Mouse (Mus musculus): ENCODE measurements around the gene Gm17949. TPM values are rescaled to one million over a fixed set of nuclear protein-coding genes. Genes with fewer than 3 reads are reported as not detected.

The Gm17949 gene
- total RNA-seq, 2 experiments from 2014 or later = not detected

DNA sequence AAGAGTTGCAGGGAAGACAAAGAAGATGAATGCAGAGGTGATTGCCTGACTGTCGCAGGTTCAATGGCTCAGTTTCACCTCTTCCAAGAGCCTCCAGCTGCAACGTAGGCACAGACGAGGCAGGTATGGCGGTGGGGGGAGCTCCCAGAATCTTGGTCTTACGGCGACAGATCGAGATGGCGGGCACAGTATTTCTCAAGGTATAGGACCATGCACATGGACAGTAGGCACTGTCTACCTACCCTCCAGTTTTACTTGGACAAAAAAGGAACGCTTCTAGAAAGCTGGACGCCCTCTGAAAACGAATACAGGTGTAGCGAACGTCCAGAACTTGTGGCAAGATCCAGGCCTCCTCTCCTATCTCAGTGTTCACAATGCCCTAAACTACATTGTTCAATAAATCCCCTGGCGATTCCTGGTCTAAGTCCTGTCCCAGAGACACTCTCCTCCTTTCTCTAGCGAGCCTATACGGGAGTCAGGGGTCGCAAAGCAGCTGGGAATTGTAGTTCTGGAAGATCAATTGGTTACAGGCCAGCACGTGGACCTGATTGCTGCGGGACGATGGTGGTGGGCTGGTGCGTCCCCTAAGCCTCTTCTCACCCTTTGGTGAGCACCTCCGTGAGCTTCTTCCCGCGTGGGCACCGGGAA is 21.7 kb upstream of the Gm17949 start:
- intact Hi-C loops (cut with DNase I) = loop anchor here (10.0 kb wide), 2 partner anchors 285 to 365 kb away; partner anchors contain the start of genes Catsperd, Lonp1 and Vav1
- DNase-seq = peak in 1 of 2 experiments; percentile 63

DNA sequence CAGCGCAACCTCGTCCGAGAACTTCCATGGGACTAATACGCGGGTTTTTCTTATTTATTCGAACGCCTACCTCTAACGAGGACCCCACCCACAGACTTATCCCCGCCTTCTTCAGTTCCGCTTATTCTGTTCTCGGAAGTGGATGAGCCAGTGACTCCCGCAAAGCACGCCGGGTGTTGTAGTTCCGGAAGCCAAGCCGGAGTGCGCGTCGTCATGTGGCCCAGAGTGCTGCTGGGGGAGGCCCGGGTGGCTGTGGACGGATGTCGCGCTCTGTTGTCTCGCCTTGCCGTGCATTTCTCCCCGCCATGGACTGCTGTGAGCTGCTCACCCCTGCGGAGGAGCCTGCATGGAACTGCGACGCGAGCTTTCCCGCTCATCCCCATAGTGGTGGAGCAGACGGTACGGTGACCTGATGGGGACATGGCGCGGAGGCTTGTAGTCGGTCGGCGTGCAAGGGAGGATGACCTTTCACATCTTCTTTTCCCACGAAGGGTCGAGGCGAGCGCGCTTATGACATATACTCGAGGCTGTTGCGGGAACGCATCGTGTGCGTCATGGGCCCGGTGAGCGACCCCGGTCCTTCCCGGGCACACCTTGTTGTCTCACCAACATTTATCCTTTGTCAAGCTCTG is 21.0 kb upstream of the Gm17949 start, which contains the start of gene Clpp:
TSS of gene Clpp (plus strand) at position 191 of the 632 bp plus-strand sequence.
- intact Hi-C loops (cut with DNase I) = loop anchor here (10.0 kb wide), 2 partner anchors 285 to 365 kb away; partner anchors contain the start of genes Catsperd, Lonp1 and Vav1
- DNase-seq = peak; percentile 88 to 91

DNA sequence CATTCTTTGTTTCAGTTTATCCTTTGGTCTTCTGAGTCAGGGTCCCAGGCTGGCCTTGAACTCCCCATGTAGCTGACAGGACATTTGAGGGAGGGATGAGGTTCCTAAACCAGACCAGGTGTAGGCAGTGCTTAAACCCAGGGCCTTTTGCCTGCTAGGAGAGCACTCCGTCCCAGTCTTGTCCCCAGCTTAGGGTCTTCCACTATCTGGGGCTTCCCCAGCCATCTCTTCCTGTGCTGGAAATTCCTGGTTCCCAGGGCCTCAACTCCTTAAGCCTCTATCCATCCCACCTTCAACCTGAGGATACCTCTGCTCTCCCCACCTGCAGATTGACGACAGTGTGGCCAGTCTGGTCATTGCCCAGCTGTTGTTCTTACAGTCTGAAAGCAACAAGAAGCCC is 20.3 kb upstream of the Gm17949 start:
- intact Hi-C loops (cut with DNase I) = loop anchor here (10.0 kb wide), 2 partner anchors 284 to 366 kb away; partner anchors contain the start of genes Catsperd, Lonp1 and Vav1
- DNase-seq = peak in 1 of 2 experiments; percentile 7

DNA sequence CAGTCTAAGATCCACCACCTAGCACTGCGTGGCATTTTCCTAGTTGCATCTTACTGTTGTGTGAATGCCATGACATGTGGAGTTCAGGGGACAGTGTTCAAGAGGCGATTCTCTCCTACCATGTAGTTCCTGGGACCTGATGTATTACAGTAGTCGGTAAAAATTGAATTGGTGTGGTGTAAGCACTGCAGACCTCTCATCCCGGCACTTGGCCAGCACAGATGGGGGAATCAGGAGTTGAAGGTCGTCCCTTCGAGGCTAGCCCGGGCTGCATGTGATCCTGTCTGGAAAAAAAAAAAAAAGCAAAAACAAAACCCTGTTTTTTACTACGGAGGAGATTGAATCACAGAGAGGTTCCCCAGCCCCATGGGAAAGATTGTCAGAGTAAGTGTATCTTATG is 16.2 kb upstream of the Gm17949 start:
- intact Hi-C loops (cut with DNase I) = loop anchor here (5.0 to 10.0 kb wide), 4 partner anchors 67 to 370 kb away; partner anchors contain the start of genes Catsperd, Lonp1 and Vav1
- DNase-seq = no peak

DNA sequence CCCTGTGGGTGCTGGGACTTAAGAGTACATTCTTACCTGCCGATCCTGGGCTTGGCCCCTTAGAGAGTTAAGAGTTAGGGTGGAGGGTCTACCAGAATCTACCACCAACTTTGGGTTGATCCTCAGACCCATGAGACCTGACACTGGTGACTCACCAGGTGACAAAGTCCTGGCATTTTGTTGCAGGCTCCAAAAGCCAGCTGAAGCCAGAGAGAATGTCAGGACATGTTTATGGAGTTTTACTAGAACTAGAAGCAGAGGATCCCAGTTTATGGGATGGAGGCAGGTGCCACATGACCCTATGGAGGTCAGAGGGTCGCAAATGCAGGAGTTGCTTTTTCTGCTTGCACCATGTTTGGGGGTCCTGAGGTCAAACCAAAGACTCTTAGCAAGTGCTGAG is 14.8 kb upstream of the Gm17949 start:
- DNase-seq = no peak
- intact Hi-C loops (cut with DNase I) = loop anchor here (2.0 to 10.0 kb wide), 5 partner anchors 66 to 372 kb away; partner anchors contain the start of genes Catsperd, Lonp1 and Vav1

DNA sequence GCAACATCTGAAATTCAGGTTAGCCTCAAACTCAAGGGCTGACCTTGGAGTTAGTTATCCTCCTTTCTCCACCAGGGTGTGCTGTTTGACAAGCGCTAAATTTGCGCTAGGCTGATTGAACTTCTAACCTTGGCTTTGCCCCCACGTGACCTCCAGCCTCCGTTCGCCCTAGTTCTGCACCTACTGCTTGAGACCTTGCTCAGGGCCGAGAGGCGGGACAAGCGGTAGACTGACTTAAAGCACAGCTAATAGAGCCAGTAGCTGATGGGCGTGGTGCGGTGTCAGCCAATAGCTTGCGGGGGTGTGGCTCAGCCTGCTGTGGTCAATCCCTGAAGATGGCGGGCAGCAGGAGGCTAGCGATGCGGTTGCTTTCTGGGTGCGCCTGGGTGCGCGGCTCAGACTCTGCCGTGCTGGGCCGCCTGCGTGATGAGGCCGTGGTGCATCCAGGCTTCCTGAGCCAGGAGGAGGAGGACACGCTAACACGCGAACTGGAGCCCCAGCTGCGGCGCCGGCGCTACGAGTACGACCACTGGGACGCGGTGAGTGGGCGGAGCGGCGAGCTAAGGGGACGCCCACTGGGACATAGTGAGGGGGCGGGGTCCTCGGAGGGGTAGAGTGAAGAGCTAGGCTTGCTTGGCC is 14.1 kb upstream of the Gm17949 start, which contains the start of gene Alkbh7:
TSS of gene Alkbh7 (plus strand) at position 311 of the 639 bp plus-strand sequence.
- intact Hi-C loops (cut with DNase I) = loop anchor here (2.0 to 10.0 kb wide), 5 partner anchors 65 to 372 kb away; partner anchors contain the start of genes Catsperd, Lonp1 and Vav1
- peak; percentile 90 to 94 for DNase-seq

DNA sequence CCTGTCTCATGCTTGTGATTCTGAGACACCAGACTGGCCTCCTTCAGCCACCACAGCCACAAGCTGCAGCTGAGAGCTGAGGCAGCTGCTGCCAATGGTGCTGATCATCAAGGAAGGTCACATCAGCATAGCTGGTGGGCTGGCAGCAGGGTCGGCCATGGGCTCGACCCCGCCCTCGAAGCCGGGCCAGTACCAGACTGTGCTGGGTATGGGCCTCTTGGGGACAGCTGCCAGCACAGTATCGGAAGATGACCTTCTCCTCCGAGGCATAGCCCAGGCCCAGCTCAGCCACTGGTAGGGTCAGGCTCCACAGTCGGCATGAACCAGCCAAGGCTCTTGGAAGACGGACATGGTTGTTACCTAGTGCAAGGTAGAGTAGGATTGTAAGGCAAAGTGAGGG is 11.9 kb upstream of the Gm17949 start:
- intact Hi-C loops (cut with DNase I) = loop anchor here (5.0 to 10.0 kb wide), 4 partner anchors 63 to 375 kb away; partner anchors contain the start of genes Catsperd, Lonp1 and Vav1
- DNase-seq = no peak

DNA sequence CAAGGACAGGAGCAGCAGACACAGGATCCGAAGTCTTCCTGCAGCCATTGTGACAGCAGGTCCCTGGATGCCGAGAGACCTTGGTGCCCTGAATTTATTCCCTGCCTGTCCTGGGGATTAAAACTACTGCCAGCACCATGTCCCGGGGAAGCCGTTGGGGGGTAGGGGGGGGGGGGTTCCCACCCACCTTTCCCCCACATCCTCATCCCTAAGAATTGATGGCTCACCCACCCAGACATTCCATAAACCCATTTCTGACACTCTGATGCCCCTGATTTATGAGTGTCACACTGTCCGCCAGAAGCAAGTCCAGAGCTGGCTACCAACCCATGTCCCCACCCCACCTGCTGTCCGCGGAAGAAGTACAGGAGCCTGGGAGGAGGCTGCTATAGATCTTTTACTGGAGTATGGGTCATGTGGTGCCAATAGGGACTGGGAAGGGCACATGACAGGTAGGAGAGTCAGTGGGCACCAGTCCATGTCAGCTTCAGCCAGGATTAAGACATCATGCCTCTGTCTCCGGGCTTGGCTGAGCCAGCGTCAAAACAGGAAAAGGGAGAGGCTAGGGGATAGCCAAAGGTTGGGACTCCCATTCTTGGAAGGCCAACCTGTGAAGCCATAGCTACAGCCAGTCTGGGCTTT is 11.2 kb upstream of the Gm17949 start, which contains the start of gene Pspn:
TSS of gene Pspn (minus strand) at position 51 of the 642 bp plus-strand sequence.
- no peak for DNase-seq

DNA sequence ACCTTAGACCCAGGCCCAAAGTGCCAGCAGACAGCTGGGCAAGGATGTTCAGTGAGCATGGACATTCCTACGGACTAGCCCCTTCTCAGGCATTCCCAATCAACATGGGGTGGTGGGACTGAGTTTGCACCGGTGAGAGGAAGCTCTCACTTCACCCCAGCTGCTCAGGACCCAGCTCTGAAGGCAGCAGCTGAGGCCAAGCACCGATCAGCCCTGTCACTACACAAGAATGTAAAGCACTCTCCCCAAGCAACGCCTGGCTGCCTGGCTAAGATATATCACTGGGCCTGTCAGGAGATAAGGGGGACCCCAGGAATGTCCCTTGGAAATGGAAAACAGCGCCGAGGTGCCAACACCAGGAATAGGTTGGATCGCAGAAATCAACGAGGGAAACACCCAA is 10.0 kb upstream of the Gm17949 start:
- intact Hi-C loops (cut with DNase I) = no loop called here
- DNase-seq = no peak

More for the DNA sequence above, 11.2 kb upstream of the Gm17949 start, which contains the start of gene Pspn:
- intact Hi-C loops (cut with DNase I) = loop anchor here (5.0 to 10.0 kb wide), 4 partner anchors 62 to 375 kb away; partner anchors contain the start of genes Catsperd, Lonp1 and Vav1

DNA sequence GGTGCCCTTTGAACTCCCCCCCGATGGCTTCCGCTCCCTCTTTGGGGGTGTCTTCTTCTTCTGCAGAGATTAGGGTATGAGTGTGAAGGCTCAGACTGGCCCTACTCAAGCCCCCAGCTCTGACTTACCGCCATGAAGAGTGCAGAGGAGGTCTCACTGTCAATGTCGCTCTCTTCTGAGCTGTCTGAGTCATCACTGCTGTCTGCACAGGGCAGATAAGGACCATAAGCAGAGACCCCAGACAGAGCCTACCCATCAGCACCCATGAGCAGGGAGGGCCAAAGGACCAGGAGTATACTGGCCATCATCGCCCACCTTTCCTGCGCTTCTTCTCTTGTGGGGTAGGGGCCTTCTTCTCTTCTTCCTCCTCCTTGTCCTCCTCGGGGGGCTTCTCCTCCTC is 7.3 kb upstream of the Gm17949 start:
- intact Hi-C loops (cut with DNase I) = no loop called here
- no peak for DNase-seq

DNA sequence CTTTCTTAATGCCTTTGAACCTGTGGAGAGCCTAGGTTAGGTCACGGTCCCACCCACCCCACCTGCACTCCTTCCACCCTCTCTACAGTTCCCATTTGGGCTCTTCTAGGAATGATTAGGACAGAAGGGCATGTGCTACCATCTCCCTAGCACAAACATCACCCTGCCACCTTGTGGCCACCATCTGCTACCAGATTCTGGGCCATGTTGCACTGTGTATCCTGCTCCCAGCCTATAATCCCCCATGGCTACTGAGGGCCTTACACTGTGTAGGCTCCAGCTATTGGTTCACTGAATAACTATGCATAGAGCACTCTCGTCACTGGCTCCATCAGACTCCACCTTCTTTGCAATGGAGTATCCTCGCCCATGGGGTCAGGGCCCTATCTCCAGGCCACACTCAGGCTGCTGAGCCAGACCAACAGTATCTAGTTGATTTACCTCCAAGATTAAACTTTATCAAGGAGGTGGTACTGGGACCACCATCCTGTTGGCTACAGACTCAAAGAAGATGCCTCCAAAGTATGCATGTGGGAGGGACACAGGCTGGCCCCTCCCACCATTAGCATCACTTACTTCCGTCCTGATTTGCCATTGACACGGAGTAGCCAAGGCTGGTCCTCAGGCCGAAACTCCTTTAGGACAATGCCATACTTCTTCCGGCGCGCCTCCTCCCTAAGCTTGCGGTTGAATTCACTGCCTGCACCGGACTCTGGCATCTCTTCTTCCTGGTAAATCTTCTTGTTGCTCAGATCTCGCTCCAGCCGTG is 3.9 kb upstream of the Gm17949 start:
- intact Hi-C loops (cut with DNase I) = no loop called here
- no peak for DNase-seq

DNA sequence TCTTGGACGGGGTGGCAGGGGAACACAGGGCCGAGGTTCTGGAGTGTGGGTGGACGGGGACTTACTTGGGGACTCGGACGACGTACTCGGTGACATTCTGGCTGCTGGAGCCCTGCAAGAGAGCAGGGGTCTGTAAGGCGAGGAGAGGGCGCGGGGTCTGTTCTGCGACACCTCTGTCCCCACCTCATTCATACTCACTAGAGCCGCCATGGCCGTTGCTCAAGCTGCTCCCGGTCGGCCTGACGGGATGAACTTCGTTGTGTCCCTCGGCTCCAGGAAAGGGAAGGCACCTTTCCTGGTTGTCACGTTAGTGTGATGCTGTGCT is 396 bp upstream of the Gm17949 start:
- DNase-seq = no peak
- intact Hi-C loops (cut with DNase I) = no loop called here

DNA sequence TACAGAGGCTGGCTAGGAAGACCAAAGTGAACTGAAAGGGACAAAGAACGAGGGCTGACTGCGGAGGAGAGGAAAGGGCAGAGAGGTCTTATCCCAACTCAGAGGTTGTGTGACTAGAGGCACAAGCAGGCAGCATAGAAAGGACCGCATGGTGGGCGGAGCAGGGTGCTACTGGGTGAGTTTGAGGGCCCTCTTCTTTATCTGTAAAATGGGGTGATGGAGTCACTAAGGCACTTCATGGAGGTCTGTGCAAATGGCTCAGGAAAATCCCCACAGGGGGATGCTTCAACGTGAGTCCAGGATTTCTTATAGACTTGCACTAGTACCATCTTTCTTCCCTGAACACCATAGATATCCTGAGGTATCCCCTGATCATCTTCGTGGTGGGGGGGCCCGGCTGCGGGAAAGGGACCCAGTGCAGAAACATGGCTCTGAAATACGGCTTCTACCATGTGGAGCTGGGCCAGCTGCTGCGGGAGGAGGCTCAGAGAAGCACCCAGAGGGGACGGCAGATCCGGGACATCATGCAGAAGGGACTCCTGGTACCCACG is 1.1 kb downstream of the Gm17949 start:
- intact Hi-C loops (cut with DNase I) = loop anchor here (2.0 kb wide), 1 partner anchor 18 kb away; the partner anchor contains the start of gene Khsrp

DNA sequence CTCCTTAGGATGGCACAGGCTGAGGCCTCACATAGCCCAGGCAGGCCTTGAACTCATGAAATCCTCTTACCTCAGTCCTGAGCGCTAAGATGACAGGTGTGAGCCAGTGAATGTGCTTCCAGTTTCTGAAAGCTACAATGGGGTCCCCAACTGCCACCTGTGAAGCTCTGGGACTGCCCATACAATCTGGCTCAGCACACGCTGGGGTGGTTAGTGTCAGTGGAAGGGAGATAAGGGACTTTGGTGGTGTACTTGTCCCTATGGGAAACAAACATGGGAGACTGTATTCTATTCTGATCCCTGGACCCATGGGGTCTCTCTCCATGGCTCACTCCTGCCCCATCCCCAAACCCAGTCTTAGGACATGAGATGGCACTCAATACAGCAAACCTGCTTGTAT is 8.4 kb downstream of the Gm17949 start:
- no peak for DNase-seq
- intact Hi-C loops (cut with DNase I) = no loop called here

More for the DNA sequence above, 1.1 kb downstream of the Gm17949 start:
- no peak for DNase-seq

DNA sequence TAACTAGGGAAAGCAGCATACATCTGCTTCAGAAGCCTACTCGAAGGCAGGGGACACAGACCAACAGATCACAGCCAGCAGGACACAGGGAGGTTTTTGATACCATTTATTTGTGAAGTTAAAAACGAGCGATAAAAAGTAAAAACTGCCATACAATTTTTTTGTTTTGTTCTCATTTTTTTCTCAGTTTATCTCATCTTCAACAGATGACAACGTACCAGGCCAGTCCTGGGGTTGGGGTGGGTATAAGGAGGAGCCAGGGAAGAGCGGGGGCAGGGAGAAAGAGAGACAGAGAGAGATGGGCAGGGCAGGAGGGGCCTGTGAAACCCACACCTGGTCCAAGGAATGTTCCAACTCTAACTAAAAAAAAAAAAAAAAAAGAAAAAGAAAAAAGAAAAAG is 9.7 kb downstream of the Gm17949 start:
- intact Hi-C loops (cut with DNase I) = no loop called here
- no peak for DNase-seq

DNA sequence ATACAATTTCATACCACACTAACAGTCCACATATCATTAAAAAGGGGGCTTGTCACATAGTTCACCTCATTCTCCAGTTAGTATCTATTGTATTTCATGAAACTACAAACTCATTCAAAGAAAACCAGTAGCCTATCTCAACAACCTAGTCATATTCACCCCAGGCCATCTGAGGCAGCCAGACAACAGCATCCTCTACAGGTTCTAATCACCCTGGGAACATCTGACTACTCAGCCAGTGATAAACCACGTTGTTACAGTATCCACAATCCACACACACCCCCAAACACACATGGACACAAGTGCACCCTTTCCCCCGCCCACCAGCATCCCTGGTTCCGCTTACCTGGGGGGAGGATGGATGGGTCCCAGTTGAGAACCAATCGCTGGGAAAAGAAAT is 16.2 kb downstream of the Gm17949 start:
- DNase-seq = no peak
- intact Hi-C loops (cut with DNase I) = no loop called here

DNA sequence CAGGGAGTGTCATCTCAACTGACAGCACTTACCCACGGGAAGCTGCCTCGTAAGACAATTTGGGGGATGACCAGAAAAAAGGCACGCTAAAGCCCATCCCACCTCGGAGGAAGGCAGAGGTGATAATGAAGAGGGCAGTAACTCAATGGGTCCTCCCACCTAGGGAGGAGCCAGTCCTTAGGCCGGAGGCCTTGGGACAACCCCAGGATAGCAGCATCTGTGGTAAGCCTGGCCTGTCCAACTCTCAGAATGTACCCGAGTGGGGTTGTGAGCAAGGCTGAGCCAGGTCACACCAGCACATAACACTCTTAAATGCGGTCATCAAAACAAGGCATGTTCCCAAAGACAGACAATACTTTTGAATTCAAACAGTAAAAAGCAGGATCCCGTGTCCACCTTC is 18.4 kb downstream of the Gm17949 start:
- intact Hi-C loops (cut with DNase I) = loop anchor here (2.0 to 5.0 kb wide), 2 partner anchors 17 to 937 kb away; no protein-coding TSS in a partner anchor
- no peak for DNase-seq

DNA sequence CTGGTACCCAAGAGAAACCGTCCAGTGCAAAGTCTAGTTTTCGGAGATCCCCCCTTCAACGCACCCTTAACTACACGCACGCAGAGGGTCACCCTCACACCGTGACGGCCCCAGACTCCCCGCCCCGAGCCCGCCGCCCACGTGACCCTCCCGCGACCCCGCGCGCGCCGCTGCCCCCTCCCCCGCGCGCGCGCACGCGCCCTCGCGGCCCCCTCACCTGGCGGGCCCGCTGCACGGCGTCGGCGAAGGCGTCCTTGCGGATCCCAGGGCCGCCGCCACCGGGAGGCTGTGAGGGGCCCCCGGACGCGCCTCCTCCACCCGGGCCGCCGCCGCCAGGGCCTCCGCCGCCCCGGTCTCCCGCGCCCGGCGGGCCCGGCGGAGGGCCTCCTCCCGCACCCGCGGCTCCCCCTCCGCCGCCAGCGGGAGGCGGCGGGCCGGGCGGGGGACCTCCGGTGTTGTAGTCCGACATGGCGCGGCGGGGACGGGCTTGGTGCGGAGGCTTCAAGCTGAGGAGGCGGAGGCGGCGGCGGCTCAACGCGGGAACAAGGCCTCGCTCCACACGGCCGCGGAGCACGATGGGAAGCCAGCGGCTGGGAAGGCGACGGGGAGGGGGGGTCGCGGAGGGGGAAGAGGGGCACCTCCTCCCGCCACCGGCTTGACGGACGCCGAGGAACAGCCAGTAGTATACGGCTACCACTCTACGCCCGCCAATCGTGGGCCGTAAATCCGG is 19.8 kb downstream of the Gm17949 start, which contains the start of gene Khsrp:
TSS of gene Khsrp (minus strand) at position 592 of the 730 bp plus-strand sequence.
- no peak for DNase-seq

More for the DNA sequence above, 19.8 kb downstream of the Gm17949 start, which contains the start of gene Khsrp:
- intact Hi-C loops (cut with DNase I) = loop anchor here (2.0 to 5.0 kb wide), 2 partner anchors 18 to 939 kb away; no protein-coding TSS in a partner anchor
